ENCODE assay signal across 8 mouse cellular contexts in the genomic region with DNA sequence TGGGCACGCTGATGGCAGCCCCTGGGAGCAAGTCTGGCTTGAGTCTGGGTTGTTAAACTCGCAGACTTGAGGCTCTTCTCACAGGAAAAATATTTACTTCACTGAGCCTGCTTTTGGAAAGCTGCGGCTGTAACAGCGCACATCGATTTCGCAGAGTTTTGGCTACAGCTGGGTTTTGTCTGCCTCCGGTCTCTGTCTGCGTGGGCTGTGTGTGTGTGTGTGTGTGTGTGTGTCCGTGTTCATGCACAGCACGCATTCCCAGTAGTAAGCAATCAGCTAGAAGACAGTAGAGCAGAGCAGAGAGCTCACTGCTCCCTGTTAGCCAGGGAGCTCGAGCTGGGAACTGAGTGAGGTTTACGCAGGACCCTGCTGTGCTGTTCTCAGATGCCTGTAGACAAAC. TPM values are rescaled to one million over a fixed set of nuclear protein-coding genes. Genes with fewer than 3 reads are reported as not detected.
DNase-seq lines count a peak whose midpoint lies in the region; ATAC-seq and TF ChIP-seq lines count a peak whose summit lies in the region.

No protein-coding gene starts in this region.

- H3K9ac ChIP-seq in intestine, embryonic 14.5 days (ENCODE audit: low read length), result no peak overlapping the region

- 58% methylated on average over 12 of the region's 12 CpGs for WGBS in lung, adult 2 months
- WGBS in intestine, embryonic 14.5 days, result 28% methylated on average over 12 of the region's 12 CpGs
- WGBS in small intestine, adult 2 months, result 79% methylated on average over 12 of the region's 12 CpGs

- H3K9me3 ChIP-seq in intestine, embryonic 14.5 days (ENCODE audit: control insufficient read depth, low read length), result peaks cover 5% of the 10 kb centered on the region

- no peak for TF ChIP-seq CTCF in lung, adult 2 months (IDR thresholded peaks at IDR 0.05; ENCODE audit: insufficient read depth, low read length)
- no peak for TF ChIP-seq CTCF in small intestine, adult 2 months (IDR thresholded peaks at IDR 0.05; ENCODE audit: extremely low read depth, insufficient read length, insufficient replicate concordance, low read depth, low read length)

- H3K27ac ChIP-seq in intestine, embryonic 14.5 days (ENCODE audit: low read depth), result peak overlapping the region; percentile 88
- peak overlapping the region; percentile 47; the same call in 1 of the 2 replicates for H3K27ac ChIP-seq in small intestine, adult 2 months (ENCODE audit: insufficient read depth, low read depth, low read length)

- intact Hi-C loops in left cerebral cortex, postnatal 10 days (cut with DNase I), result no loop called here

- H3K36me3 ChIP-seq in intestine, embryonic 14.5 days (ENCODE audit: control insufficient read depth, insufficient read depth, low read length), result no peaks in the 10 kb centered on the region
- no peaks in the 10 kb centered on the region for H3K36me3 ChIP-seq in small intestine, adult 2 months (ENCODE audit: control insufficient read depth, insufficient read depth, low read length)

- DNase-seq in lung, adult 18-20 months, result peak; percentile 54 to 55
- DNase-seq in lung, adult 2 months, result no peak
- DNase-seq in intestine, embryonic 14.5 days (ENCODE audit: low spot score), result no peak
- DNase-seq in left cerebral cortex, postnatal 10 days (ENCODE audit: extremely low spot score in 1 of 2, low spot score in 2 of 2), result peak; percentile 54 to 67
- DNase-seq in embryo, embryonic 11 days, result no peak

- no peaks in the 10 kb centered on the region for H3K27me3 ChIP-seq in intestine, embryonic 14.5 days (replicated peaks; ENCODE audit: control insufficient read depth, insufficient read depth, low read length)
- H3K27me3 ChIP-seq in small intestine, adult 2 months (ENCODE audit: control insufficient read depth, insufficient read depth, low read length), result no peaks in the 10 kb centered on the region

- TF ChIP-seq POLR2A in lung, adult 2 months (IDR thresholded peaks at IDR 0.05; ENCODE audit: borderline replicate concordance, extremely low read depth, low read depth, low read length), result no peak
- TF ChIP-seq POLR2A in small intestine, adult 2 months (IDR thresholded peaks at IDR 0.05; ENCODE audit: low read depth, low read length), result no peak

- H3K4me3 ChIP-seq in lung, adult 2 months (replicated peaks; ENCODE audit: extremely low read depth, low read depth, low read length), result no peak overlapping the region
- no peak overlapping the region for H3K4me3 ChIP-seq in intestine, embryonic 14.5 days (ENCODE audit: low read depth, low read length)
- H3K4me3 ChIP-seq in small intestine, adult 2 months (ENCODE audit: low read depth, low read length), result no peak overlapping the region

- ATAC-seq in intestine, embryonic 14.5 days (replicated peaks; ENCODE audit: low FRiP score, low TSS enrichment, low read depth), result peak; percentile 69
- no peak for ATAC-seq in cerebellum, adult (ENCODE audit: insufficient number of reproducible peaks, low FRiP score, low TSS enrichment)
- ATAC-seq in erythroid progenitor cell, adult 5-6 weeks (replicated peaks; ENCODE audit: low FRiP score, poor library complexity, severe bottlenecking), result no peak

- H3K4me2 ChIP-seq in intestine, embryonic 14.5 days (ENCODE audit: low read length), result no peak overlapping the region

- H3K4me1 ChIP-seq in lung, adult 2 months (ENCODE audit: control insufficient read depth, insufficient read depth, low read length), result no peaks in the 10 kb centered on the region
- peaks cover 17% of the 10 kb centered on the region for H3K4me1 ChIP-seq in intestine, embryonic 14.5 days (replicated peaks; ENCODE audit: control insufficient read depth, insufficient read depth, low read length)
- H3K4me1 ChIP-seq in small intestine, adult 2 months (ENCODE audit: control insufficient read depth, insufficient read depth, insufficient read length, low read length), result peaks cover 4% of the 10 kb centered on the region; the same call in 1 of the 2 replicates

RNA-seq across cellular contexts. Expression of gene Ripor3, which starts 14.8 kb away (rescaled TPM):
- polyA plus RNA-seq in lung, adult 2 months (2012; rRNA removed), result 2.3 and 5.3 TPM in 2 replicates
- 3.8 and 4.8 TPM in 2 replicates for polyA plus RNA-seq in intestine, embryonic 14.5 days (2014; fragmentation: Nextera tagmentation; extraction: Ambion mirVana)
- total RNA-seq in left cerebral cortex, postnatal 10 days (2021), result under 1 TPM; 0.28 to 0.41 TPM
- 2.5 and 5.3 TPM in 2 replicates for polyA plus RNA-seq in small intestine, adult 2 months (2012; rRNA removed)
- total RNA-seq in erythroid progenitor cell, adult 5-6 weeks (2015; ENCODE audit: low replicate concordance), result not detected in 2 replicates
- total RNA-seq in erythroid progenitor cell, adult 5-6 weeks (2017; ENCODE audit: low replicate concordance), result 0.45 TPM in 1 of 2 replicates, not detected in the other

RNA-seq across cellular contexts. Expression of gene Pard6b, which starts 55.6 kb away (rescaled TPM):
- polyA plus RNA-seq in lung, adult 2 months (2012; rRNA removed), result 51.6 and 60.1 TPM in 2 replicates
- 20.0 and 21.6 TPM in 2 replicates for polyA plus RNA-seq in intestine, embryonic 14.5 days (2014; fragmentation: Nextera tagmentation; extraction: Ambion mirVana)
- total RNA-seq in left cerebral cortex, postnatal 10 days (2021), result 1 to 10 TPM; 3.3 to 4.6 TPM
- polyA plus RNA-seq in small intestine, adult 2 months (2012; rRNA removed), result 18.2 and 55.5 TPM in 2 replicates
- total RNA-seq in erythroid progenitor cell, adult 5-6 weeks (2015; ENCODE audit: low replicate concordance), result not detected in 2 replicates
- 0.13 TPM in 1 of 2 replicates, not detected in the other for total RNA-seq in erythroid progenitor cell, adult 5-6 weeks (2017; ENCODE audit: low replicate concordance)

Comparison
In these comparisons a context has a peak if more than half of its experiments do, and no peak if none do; other contexts are left out.
1. DNase-seq: peak in lung, adult 18-20 months (2 of 2) and left cerebral cortex, postnatal 10 days (2 of 2); none in lung, adult 2 months (single experiment), intestine, embryonic 14.5 days (single experiment) and embryo, embryonic 11 days (single experiment).